Mouse (Mus musculus) hematopoietic stem cell, adult 5-6 weeks (primary cell): ENCODE data around the gene Nme7. TPM values are rescaled to one million over a fixed set of nuclear protein-coding genes. Genes with fewer than 3 reads are reported as not detected.

Experiments used
- ATAC-seq, 2 experiments: fragments of 125-278 bp in 1 of 2; replicated peaks in 1 of 2; 2 replicates each; pipeline ENCODE4 v1.8.0; 2016 to 2017; ENCODE audit warnings: inconsistent platforms in 2 of 2, mild to moderate bottlenecking in 2 of 2, moderate number of reproducible peaks in 2 of 2, low read depth in 1 of 2, moderate TSS enrichment in 1 of 2; ENCODE audit not compliant: low FRiP score in 2 of 2, poor library complexity in 2 of 2, severe bottlenecking in 2 of 2, insufficient read depth in 1 of 2, low TSS enrichment in 1 of 2
- total RNA-seq: library from RNA; stranded (forward); fragments of 172-1452, 232-1000 nt; gene quantifications from 2 replicates; pipeline ENCODE4 v1.2.3, GENCODE M21; 2017

The Nme7 gene
- 46.6 and 55.8 TPM in 2 replicates for total RNA-seq

DNA sequence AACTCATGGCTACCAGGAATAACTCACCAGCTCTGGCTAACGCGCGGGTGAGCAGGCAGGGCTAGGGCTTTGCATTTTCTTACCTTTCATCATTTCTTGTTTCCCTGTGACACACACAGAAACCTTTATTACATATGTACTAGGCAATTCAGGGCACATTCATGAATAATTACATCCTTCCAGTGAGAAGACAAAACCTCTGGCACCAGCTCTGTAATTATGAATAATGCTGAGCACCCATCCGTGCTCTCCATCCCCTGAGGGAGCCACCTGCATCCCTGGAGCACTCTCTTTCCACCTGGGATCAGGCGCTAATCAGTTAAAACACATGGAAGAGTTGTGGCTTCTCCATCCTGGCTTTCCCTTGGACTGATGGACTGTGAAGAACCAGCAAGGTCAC lies at the start of gene Nme7:
Gene Nme7, plus strand, starts transcription at position 301 of the 400 bp plus-strand sequence.
- no peak for ATAC-seq

DNA sequence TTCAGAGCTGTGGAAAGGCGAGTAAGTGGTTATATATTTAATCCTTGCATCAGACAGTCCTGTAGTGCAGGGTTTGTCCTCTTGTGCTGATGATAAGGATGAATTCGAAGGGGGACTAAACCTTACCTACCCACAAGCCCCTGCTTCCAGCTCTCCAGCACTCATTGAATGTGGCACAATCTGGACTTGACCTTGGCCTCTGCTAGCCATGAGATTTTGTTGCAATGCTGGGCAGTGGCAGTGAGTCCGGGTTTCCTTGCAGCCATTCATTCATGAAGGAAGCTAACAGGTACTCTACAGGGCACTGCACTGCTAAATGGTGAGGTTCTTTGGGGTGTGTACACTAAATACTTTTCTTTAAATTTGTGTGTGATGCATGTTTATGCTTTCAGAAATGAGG lies 49.1 kb upstream of the Nme7 start:
- no peak for ATAC-seq

DNA sequence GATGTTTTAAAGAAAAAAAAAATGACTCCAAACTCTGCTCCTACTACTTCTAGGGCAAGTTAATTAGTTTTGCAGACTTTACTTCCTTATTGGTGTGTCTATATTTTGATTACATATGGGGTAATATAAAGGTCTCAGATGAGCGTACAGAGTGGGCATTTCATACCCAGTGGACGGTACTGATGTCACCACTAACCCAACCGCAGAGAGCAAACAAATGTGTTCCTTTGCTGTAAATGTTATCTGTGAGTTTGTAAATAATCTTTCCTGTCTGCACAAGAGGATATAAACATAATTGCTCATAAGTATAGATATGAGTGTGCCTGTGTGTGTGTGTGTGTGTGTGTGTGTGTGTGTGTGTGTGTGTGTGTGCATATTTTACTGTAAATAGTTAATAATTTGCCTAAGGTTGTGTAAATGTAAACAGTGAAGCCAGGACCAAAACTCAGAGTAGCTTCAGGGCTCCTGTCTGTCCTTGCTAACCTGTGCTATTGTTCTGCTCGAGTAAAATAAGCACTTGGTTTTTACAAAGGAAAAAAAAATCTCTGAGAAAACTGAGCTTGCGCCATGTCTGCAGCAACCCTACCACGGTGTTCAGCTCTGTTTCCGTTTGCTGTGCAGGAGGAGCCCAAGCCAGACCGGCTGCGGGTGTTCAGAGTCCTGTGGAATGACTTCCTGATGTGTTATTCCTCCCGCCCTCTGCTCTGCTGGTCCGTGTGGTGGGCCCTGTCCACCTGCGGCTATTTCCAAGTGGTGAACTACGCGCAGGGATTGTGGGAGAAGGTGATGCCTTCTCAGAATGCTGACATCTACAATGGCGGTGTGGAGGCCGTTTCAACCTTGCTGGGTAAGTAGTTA lies 43.5 kb upstream of the Nme7 start:
- no peak for ATAC-seq

DNA sequence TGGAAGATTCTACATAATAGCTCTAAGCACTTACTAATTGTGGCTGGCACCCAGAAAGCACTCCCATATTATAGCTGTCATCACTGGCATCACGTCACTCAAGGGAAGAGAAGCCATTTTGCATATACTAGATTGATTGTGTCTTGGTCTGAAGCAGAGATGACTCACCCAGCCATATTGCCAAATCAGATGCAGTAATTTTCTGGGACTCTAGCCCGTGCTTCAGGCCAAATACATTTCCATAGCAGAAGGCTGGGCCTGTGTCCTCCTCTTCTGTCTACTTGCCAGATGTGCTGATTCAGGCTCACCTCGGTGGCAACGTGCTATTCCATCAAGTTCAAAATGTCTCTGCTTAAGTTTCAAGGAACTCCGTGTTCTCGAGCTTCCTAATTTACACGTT lies 42.4 kb upstream of the Nme7 start:
- no peak for ATAC-seq

DNA sequence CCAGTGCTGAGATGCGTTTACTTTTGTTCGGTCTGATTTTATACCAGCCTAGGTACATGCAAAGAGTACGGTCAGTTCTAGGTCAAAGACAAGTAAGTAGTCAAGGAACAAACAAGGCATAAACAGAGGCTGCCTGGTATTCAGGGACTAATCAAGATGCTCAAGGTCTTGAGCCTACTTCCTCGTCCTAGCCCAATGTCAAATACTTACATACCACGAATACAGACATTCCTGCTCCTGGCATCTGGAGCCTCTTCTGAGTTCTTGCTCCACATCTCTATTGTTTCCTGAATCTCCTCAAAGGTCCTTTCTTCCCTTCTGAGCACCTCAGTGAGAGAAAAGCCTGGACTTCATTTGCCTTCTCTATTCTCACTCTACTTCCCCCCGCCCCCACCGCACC lies 33.0 kb upstream of the Nme7 start:
- ATAC-seq = no peak

DNA sequence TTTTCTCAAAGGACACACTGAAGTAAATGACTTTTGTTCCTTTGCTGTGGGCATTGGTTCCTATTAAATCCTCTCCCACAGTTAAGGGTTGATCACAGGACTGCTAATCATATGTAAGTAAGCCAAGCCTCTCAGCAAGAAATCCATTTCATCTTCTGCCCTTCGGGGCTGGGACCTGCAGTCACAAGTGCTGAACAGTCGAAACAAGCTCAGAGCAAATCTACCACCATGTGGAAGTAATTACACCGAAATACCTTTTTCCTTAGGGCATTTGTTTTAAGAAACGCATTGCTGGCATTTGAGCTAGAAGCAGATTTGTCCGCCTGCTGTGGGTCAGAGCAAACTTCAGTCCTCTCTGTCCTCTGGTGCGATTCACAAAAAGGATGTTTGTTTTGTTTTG lies 30.3 kb upstream of the Nme7 start:
- ATAC-seq = no peak

DNA sequence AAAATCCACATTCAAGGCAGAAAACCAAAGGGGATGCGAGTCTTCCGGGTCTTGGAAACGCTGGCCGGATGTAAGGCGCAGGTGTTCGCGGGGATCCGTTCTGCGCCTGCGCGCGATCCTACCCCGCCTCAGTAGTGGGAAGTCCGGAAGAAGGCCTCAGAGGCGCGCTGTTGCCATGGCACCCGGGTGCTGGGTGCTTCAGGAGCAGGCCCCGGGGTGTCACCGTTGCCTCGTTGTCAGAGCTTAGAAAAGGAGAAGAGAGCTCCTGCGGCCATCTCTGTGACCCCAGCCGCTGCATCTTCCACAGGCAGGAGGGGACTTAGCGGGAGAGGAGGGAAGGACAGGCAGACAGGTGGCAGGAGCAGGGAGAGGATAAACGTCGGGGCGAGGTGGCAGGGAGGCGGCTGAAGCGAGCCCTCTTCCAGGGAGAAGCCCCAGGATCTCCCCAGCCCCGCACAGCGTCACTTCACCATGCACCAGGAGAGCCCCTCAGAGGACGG lies 28.4 kb upstream of the Nme7 start, which contains the start of gene Ccdc181:
Gene Ccdc181, plus strand, starts transcription at position 131 of the 500 bp plus-strand sequence.
- peak; percentile 99 for ATAC-seq

DNA sequence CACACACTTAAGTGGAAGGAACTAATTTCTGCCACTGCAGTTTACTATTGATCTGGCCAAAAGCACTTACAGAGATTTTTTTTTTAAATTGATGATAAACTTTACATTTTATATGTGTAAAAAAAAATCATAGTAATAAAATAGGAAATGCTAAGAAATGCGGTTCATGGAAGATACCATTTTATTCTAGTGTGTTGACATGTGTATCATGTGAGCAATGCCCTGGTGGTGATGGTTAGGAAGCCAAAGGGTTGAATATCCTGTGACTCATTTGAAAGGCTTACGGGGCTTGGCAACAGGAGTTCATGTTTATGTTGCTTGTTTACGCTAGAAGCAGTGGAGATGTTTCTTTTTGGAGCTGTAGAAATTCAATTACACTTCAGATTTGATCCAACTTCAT lies 27.4 kb upstream of the Nme7 start:
- no peak for ATAC-seq

DNA sequence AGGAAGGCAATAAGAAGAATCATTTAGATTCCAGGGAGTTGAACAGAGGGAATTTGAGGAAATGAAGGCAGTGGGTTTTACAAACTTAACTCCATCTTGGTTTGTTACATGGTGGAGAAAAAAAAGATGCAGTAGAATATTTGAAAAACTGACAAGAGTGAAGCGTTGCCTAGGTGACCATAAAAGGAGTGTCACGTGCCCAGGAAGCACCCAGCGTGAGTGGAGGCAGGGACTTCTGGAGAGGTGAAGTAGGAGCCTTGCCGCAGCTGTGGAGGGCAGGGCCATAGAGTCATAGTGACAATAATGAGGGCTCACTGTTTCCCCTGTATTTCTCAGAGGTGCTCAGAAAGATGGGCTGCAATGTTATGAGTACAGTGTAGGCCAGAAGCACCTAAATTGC lies 24.6 kb upstream of the Nme7 start:
- no peak for ATAC-seq

DNA sequence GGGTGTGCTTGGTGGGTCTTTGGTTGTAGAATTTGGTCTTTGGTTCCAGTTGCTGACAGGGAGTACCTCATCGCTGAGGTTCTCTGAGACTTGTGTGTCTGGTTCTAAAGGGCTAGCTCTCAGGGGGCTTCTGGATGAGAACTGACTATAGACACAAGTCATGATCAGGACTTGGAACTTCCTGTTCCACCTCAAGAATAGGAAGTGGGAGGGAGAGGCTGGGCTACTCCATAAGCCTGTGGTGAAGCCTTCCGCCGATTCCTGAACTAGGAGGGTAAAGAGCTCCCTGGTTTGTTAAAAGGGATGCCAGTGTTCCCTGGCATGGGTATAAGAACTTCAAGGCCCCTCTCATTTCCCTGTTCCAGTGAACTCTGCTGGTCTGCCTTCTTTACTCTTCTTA lies 19.9 kb upstream of the Nme7 start:
- ATAC-seq = no peak

DNA sequence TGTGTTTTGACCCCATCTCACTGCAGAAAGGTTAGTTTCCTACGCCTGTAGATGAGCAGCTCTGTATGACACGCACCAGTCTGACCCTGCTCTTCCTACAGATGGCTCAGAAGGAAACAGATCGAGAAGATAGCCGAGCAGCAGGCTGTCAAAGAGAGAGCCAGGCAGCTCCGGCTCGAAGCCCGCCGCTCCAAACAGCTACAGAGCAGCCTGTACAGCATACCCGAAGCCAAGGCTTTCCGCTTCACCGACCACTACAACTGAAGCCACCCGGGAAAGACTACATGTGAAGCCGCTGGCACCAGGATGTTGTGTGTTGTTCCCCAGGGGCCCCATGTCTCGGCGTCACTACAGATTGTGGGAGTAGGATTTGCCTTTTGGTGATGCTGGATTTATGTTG lies 16.5 kb upstream of the Nme7 start:
- no peak for ATAC-seq

DNA sequence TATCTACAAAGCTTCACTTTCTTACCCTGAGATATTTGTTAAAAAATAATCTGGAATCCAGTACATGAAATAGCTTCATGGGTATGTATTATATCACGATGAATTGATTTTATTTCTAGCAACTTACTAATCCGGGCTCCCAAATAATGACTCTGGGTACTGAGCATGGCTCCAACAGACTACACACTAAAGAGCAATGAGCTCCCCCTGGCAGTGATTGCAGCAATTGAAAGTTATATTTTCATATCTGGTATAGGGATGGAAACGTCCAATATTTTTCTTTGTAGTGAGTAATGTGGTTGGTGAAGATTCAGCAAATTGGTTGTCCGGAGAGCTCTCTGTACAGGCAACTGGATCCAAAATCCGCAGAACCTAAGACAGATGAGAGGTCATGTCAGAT lies 11.9 kb upstream of the Nme7 start:
- no peak for ATAC-seq

DNA sequence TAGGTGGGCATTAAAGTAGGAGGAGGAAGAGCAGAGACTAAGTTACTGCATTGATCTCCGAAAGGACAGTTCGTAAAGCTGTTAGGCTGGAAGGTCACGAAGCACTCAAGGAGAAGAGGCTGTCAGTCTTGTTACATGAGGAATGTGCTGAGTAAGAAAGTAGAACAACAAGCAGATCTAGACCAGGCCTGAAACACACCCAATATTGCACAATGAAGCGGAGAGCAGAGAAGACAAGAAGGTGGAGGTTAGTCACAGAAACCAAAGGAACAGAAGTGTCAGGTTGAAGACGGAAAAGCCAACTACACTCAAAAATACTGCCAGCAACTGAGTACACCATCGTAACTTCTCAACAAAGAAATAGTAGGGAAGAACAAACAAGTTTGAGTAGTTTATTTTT lies 9.8 kb upstream of the Nme7 start:
- no peak for ATAC-seq

DNA sequence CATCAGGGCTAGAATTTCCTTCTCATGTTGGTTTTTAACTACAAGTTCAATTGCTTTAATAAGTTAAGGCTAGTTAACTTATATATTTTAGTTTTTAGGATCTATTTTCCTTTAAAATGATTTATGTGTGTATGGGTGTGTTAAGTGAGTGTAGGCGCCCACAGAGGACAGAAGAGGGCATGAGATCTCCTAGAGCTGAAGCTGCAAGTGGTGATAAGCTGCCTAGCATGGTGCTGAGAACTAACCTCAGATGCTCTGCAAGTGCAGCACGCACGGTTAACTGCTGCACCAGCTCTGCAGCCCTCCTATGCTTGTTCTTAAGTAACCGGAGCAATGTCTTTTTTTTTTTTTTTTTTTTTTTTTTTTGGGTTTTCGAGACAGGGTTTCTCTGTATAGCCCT lies 7.4 kb upstream of the Nme7 start:
- no peak for ATAC-seq

DNA sequence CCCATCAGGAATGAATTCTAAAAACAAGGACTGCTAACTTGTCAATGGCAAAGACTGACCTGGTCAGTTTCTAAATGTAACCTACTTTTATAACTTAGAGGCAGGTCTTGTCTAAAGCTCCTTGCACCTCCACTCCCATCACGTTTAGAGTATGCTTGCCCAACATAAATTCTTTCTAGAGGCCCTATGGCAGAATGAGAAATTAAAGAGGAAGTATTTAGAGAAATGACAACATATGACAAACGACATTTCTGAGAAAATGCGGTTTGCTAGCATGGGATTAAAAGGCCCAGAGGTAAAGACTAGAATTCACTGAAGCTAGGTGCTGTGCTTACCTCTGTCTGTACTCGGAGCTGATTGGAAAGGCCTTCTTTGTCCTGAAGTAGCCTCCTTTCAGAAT lies 2.0 kb upstream of the Nme7 start:
- peak; percentile 51 to 61; a peak in 2 of 4 replicates for ATAC-seq

DNA sequence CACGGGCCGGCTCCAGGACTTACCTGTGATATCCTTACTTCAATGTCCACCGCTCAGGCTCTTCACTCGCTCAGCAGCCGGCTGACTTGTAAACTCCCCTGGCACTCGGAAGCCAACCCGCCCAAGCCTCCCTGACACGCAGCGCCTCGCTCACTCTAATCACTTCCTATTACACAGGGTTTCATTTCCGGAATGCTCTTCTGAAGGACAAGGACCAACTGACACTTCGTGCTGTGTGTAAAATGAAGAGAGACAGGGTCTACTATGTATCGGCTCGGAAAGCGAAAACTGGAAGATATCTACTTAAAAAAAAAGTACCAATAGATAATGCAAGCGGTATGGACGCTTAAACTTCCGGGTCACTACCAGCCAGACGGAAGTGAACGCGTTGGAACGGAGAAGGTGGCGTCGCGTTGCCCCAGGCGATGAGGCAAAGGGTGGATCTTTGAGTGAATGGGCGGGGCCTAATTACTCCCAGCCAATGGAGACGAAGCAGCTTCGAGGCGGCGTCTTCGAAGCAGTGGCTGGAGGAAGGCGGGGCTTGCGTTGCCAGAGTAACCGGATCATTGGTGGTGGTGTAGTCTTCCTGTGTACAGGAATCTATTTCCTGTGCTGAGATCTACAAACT lies 3.3 kb downstream of the Nme7 start, which contains the start of gene Blzf1:
Gene Blzf1, minus strand, starts transcription at position 366 of the 628 bp plus-strand sequence.
- peak; percentile 99 to 100 for ATAC-seq

DNA sequence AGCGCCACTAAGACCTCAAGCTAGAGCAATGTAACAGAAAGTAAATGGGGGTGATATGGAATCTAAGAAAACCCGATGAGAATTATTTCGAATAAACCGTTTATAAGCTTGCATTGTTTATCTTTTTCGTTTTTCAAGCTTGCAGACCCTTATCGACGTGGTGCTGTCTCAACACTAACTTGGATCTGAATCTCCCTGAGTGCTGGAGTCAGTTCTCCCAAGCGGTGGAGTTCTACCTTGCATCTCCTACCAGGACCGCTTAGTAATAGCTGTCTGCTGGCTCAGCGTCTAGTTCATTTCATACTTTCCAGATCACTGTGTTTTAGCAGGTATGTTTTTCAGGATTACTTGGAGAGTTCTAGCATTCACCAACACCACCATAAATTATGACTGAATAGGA lies 4.0 kb downstream of the Nme7 start:
- ATAC-seq = no peak

DNA sequence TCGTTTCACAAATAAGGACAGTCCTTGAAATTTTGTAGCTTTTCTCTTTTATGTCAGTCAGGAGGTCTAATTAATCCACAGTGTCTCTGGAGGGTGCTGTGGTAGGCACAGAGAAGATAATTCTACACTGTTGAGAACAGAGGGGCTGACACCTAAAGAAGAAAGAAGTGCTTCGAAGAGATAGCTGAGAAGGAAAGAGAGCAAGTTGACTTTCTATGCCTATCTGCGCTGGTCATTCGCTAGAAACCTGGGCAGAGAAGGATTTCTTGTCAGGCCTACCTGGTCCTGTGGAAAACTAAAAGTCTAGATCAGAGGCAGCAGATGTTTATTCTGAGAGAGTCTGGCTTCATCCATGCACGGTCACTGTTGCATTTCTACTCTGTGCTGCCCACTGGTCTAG lies 10.2 kb downstream of the Nme7 start:
- no peak for ATAC-seq
